Mouse (Mus musculus): ENCODE measurements around the gene Olfr266. TPM values are rescaled to one million over a fixed set of nuclear protein-coding genes. Genes with fewer than 3 reads are reported as not detected.

Olfr266 gene
- total RNA-seq (2023), result not detected

DNA sequence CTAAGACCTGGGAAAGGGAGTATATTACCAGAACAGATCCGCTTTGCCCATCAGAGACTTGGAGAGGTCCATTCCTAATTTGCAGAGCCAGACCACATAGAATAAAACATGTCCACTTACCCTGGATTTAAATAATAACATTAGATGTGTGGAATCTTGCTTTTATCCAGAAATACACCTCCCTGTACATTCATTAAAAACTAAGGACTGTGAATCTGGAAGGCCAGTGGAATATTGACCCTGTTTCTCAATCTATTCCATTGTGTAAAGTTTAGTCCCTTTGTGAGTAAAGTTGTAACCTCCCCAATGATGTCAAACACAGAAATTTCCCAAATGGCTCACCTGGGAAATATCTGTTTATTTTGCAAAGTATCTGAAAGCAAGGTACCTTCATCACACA, at the start of gene Olfr266:
Olfr266 (minus strand) TSS at position 101 of the 400 bp plus-strand sequence.

DNA sequence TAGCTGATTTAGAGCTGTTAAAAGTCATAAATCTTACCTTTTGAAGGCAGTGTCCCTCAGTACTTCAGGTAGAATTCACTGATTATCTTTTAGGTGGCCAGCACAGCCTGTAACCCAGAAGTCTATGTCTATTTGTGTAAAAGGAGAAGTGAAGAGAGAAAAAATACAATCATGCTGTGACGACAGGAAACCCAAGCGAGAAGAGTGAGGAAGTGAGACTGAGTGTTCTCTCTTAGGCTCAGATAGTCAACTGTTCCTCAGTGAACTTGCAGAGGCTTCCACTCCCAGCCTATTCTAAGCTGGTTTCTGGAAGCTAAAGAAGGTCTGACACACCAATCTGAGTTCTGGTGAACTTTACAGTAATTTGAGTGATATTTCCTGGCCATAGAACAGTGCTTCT, 36.2 kb downstream of the Olfr266 start, which contains the start of gene Cd53:
Cd53 (minus strand) TSS at position 220 of the 400 bp plus-strand sequence.

Other genes starting within 250 kb of the Olfr266 start
- 10 to 100 TPM; 16.9 to 23.8 TPM for gene Lrif1, start 141.3 kb downstream of the Olfr266 start, total RNA-seq (2023)
- 100 to 1,000 TPM; 467 to 529 TPM for gene Cd53, start 36.1 kb downstream of the Olfr266 start, total RNA-seq (2023)
- gene Kcna3, start 209.9 kb upstream of the Olfr266 start, total RNA-seq (2023), result 10 to 100 TPM; 17.4 to 17.6 TPM

All from monocyte, adult 59 days (primary cell).